Mouse (Mus musculus) kidney, postnatal 14 days (tissue): ENCODE measurements around the gene Nt5c3.

Source experiments
- DNase-seq: peaks from one replicate; pipeline ENCODE4 v3.0.0; 2022; ENCODE audit warnings: mixed read lengths

The Nt5c3 gene

GRCm38 (mm10) chr6:56923726-56924707 is at the start of gene Nt5c3, which contains the start of gene Vmn1r4:
Nt5c3 (minus strand) TSS chr6:56923932.
Vmn1r4 (plus strand) TSS chr6:56924015.
- peak; percentile 97 for DNase-seq

GRCm38 (mm10) chr6:56969973-56970372 is 46.2 kb upstream of the Nt5c3 start, which contains the start of gene Vmn1r5:
Vmn1r5 (plus strand) TSS chr6:56970273.
- DNase-seq, result no peak

- DNase-seq, result peak; percentile 79
These were observed 32.7 kb upstream of the Nt5c3 start for GRCm38 (mm10) chr6:56956436-56956835.

- no peak for DNase-seq
These were observed 10.6 kb upstream of the Nt5c3 start for GRCm38 (mm10) chr6:56934366-56934765.

GRCm38 (mm10) chr6:56932464-56932863 is 8.7 kb upstream of the Nt5c3 start:
- no peak for DNase-seq

GRCm38 (mm10) chr6:56931648-56932415 is 8.1 kb upstream of the Nt5c3 start:
- no peak for DNase-seq

GRCm38 (mm10) chr6:56923331-56923725 is 404 bp downstream of the Nt5c3 start:
- no peak for DNase-seq

- DNase-seq, result peak; percentile 61
These were observed 3.3 kb downstream of the Nt5c3 start for GRCm38 (mm10) chr6:56920222-56921092.

- no peak for DNase-seq
These were observed 4.2 kb downstream of the Nt5c3 start for GRCm38 (mm10) chr6:56919330-56920044.

- DNase-seq, result no peak
These were observed 6.0 kb downstream of the Nt5c3 start for GRCm38 (mm10) chr6:56917578-56918368.

- no peak for DNase-seq
These were observed 7.5 kb downstream of the Nt5c3 start for GRCm38 (mm10) chr6:56916279-56916678.

GRCm38 (mm10) chr6:56913092-56913858 is 10.5 kb downstream of the Nt5c3 start:
- no peak for DNase-seq

GRCm38 (mm10) chr6:56910910-56911309 is 12.8 kb downstream of the Nt5c3 start:
- DNase-seq, result no peak

- peak; percentile 78 for DNase-seq
These were observed 14.8 kb downstream of the Nt5c3 start for GRCm38 (mm10) chr6:56908912-56909311.

GRCm38 (mm10) chr6:56908397-56908796 is 15.3 kb downstream of the Nt5c3 start:
- DNase-seq, result no peak

- DNase-seq, result no peak
These were observed 15.8 kb downstream of the Nt5c3 start for GRCm38 (mm10) chr6:56907973-56908372.

- peak; percentile 59 for DNase-seq
These were observed 17.4 kb downstream of the Nt5c3 start for GRCm38 (mm10) chr6:56906121-56906846.

GRCm38 (mm10) chr6:56905486-56905885 is 18.2 kb downstream of the Nt5c3 start:
- no peak for DNase-seq

- DNase-seq, result no peak
These were observed 18.8 kb downstream of the Nt5c3 start for GRCm38 (mm10) chr6:56904982-56905381.
